9 mouse cellular contexts compared by ENCODE assay signal in the genomic region with DNA sequence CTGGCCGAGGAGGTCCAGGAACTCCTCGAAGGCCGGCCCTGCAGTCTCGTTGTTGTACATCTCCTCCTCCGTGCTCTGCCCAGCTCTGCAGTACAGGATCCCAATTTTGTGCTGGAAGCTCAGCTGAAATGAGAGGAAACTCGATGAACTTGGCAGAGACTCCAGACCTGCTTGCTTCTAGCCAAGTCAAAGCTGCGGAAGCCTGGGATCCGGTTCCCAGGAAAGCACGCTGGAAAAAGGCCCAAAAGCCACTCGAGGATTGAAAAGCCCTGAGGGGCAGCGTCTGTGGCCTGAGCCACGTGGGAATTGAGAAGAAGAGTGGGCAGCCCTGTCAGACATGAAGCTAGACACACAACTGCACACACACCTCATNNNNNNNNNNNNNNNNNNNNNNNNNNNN.
DNase-seq lines count a peak whose midpoint lies in the region; ATAC-seq and TF ChIP-seq lines count a peak whose summit lies in the region.
"Had no signal": no experiment of that assay in that cellular context is flagged by ENCODE, and none has a peak within 500 bp of the region (broad histone marks: within the 10 kb centered on the region; RNA-seq: fewer than 3 reads in every experiment).

No protein-coding gene starts in this region.

- peaks cover 5% of the 10 kb centered on the region; the same call in 1 of the 2 replicates for H3K36me3 ChIP-seq in midbrain, embryonic 16.5 days (ENCODE audit: control insufficient read depth, insufficient read depth, low read length)

- H3K4me3 ChIP-seq in layer of hippocampus, adult 2 months = no peak overlapping the region
- peak overlapping the region; percentile 23; the same call in 1 of the 2 replicates for H3K4me3 ChIP-seq in gastrocnemius, adult 2 months
- no peak overlapping the region for H3K4me3 ChIP-seq in midbrain, embryonic 16.5 days (ENCODE audit: low read depth, low read length)
- H3K4me3 ChIP-seq: megakaryocyte, embryonic 14.5 days had no signal

- TF ChIP-seq CTCF in layer of hippocampus, adult 2 months (conservative IDR thresholded peaks at IDR 0.05) = no peak
- no peak for TF ChIP-seq CTCF in gastrocnemius, adult 2 months (IDR thresholded peaks at IDR 0.05)

- DNase-seq in layer of hippocampus, adult 2 months (ENCODE audit: low spot score in 2 of 2) = peak; percentile 23 to 34
- no peak for DNase-seq in layer of hippocampus, adult 9-11 months
- DNase-seq in cerebellum, adult 11 months = peak; percentile 52
- peak; percentile 70 for DNase-seq in gastrocnemius, adult 2 months
- peak; percentile 69 for DNase-seq in kidney, postnatal 14 days
- peak; percentile 80 to 83 for DNase-seq in right cerebral cortex, postnatal 10 days (ENCODE audit: low spot score in 2 of 2)
- no peak for DNase-seq in retina, postnatal 1 day

- intact Hi-C loops in gastrocnemius, adult 2 months (cut with DNase I) = no loop called here

- 62% methylated on average over 12 of the region's 12 CpGs for WGBS in midbrain, embryonic 16.5 days

- peaks cover 6% of the 10 kb centered on the region; the same call in 1 of the 2 replicates for H3K4me1 ChIP-seq in midbrain, embryonic 16.5 days (ENCODE audit: control insufficient read depth, insufficient read depth, low read length)
- H3K4me1 ChIP-seq: megakaryocyte, embryonic 14.5 days had no signal

- H3K4me2 ChIP-seq in midbrain, embryonic 16.5 days (ENCODE audit: low read length) = no peak overlapping the region

- no peaks in the 10 kb centered on the region for H3K27me3 ChIP-seq in midbrain, embryonic 16.5 days (ENCODE audit: control insufficient read depth, insufficient read depth, low read depth, low read length)

- H3K9ac ChIP-seq in midbrain, embryonic 16.5 days (ENCODE audit: low read depth, low read length) = no peak overlapping the region

- ATAC-seq in midbrain, embryonic 16.5 days = no peak

- H3K9me3 ChIP-seq in midbrain, embryonic 16.5 days (replicated peaks; ENCODE audit: control insufficient read depth, low read length, poor library complexity, severe bottlenecking) = no peaks in the 10 kb centered on the region

- H3K27ac ChIP-seq in layer of hippocampus, adult 2 months = no peak overlapping the region
- H3K27ac ChIP-seq in gastrocnemius, adult 2 months = peak overlapping the region; percentile 12; the same call in 1 of the 2 replicates
- no peak overlapping the region; the same call in 1 of the 2 replicates for H3K27ac ChIP-seq in midbrain, embryonic 16.5 days (ENCODE audit: low read length)

Comparison
In these comparisons a context has a peak if more than half of its experiments do, and no peak if none do; other contexts are left out.
1. DNase-seq: peak in layer of hippocampus, adult 2 months (2 of 2), cerebellum, adult 11 months (single experiment), gastrocnemius, adult 2 months (single experiment), kidney, postnatal 14 days (single experiment) and right cerebral cortex, postnatal 10 days (2 of 2); none in layer of hippocampus, adult 9-11 months (single experiment) and retina, postnatal 1 day (single experiment).